Mouse (Mus musculus): Measurements from ENCODE around the gene Cep70. TPM values are rescaled to one million over a fixed set of nuclear protein-coding genes. Genes with fewer than 3 reads are reported as not detected.

Cep70 gene
- polyA plus RNA-seq (2012; rRNA removed): 11.5 and 14.9 TPM in 2 replicates

- H3K4me3 ChIP-seq (ENCODE audit: control insufficient read depth, low read depth, low read length): peak within 1 kb of the TSS; percentile 97
- H3K4me1 ChIP-seq (ENCODE audit: control insufficient read depth, insufficient read depth, low read length): peaks cover 2% of the 10 kb centered on the region
- no peaks in the 10 kb centered on the region for H3K36me3 ChIP-seq (ENCODE audit: control insufficient read depth, insufficient read depth, low read length)
- H3K27me3 ChIP-seq (ENCODE audit: control insufficient read depth, insufficient read depth, low read length): no peaks in the 10 kb centered on the region
- H3K27ac ChIP-seq (ENCODE audit: control insufficient read depth, insufficient read depth, low read depth, low read length): peak within 1 kb of the TSS; percentile 94
- TF ChIP-seq POLR2A (IDR thresholded peaks at IDR 0.05; ENCODE audit: control insufficient read depth, low read depth, low read length) (peak; percentile 95), CTCF (IDR thresholded peaks at IDR 0.05; ENCODE audit: control insufficient read depth, insufficient read depth, insufficient replicate concordance, low read depth, low read length) (no peak)
Observed at GRCm38 (mm10) chr9:99243190-99243894, at the start of gene Cep70. Gene Cep70 (plus strand): TSS chr9:99243367.

- TF ChIP-seq POLR2A (IDR thresholded peaks at IDR 0.05; ENCODE audit: control insufficient read depth, low read depth, low read length) (no peak), CTCF (IDR thresholded peaks at IDR 0.05; ENCODE audit: control insufficient read depth, insufficient read depth, insufficient replicate concordance, low read depth, low read length) (no peak)
- Histone ChIP-seq H3K36me3 (ENCODE audit: control insufficient read depth, insufficient read depth, low read length) (no peaks in the 10 kb centered on the region), H3K4me3 (ENCODE audit: control insufficient read depth, low read depth, low read length) (no peak overlapping the region), H3K4me1 (ENCODE audit: control insufficient read depth, insufficient read depth, low read length) (no peaks in the 10 kb centered on the region), H3K27ac (ENCODE audit: control insufficient read depth, insufficient read depth, low read depth, low read length) (no peak overlapping the region), H3K27me3 (ENCODE audit: control insufficient read depth, insufficient read depth, low read length) (no peaks in the 10 kb centered on the region)
Observed at GRCm38 (mm10) chr9:99212643-99213042, 30.5 kb upstream of the Cep70 start.

GRCm38 (mm10) chr9:99216182-99216581 lies 27.0 kb upstream of the Cep70 start:
- H3K27me3 ChIP-seq (ENCODE audit: control insufficient read depth, insufficient read depth, low read length): no peaks in the 10 kb centered on the region
- no peaks in the 10 kb centered on the region for H3K36me3 ChIP-seq (ENCODE audit: control insufficient read depth, insufficient read depth, low read length)
- TF ChIP-seq POLR2A (IDR thresholded peaks at IDR 0.05; ENCODE audit: control insufficient read depth, low read depth, low read length) (no peak), CTCF (IDR thresholded peaks at IDR 0.05; ENCODE audit: control insufficient read depth, insufficient read depth, insufficient replicate concordance, low read depth, low read length) (no peak)
- H3K4me3 ChIP-seq (ENCODE audit: control insufficient read depth, low read depth, low read length): no peak overlapping the region
- no peaks in the 10 kb centered on the region for H3K4me1 ChIP-seq (ENCODE audit: control insufficient read depth, insufficient read depth, low read length)
- no peak overlapping the region for H3K27ac ChIP-seq (ENCODE audit: control insufficient read depth, insufficient read depth, low read depth, low read length)

- Histone ChIP-seq H3K27me3 (ENCODE audit: control insufficient read depth, insufficient read depth, low read length) (no peaks in the 10 kb centered on the region), H3K4me3 (ENCODE audit: control insufficient read depth, low read depth, low read length) (no peak overlapping the region), H3K4me1 (ENCODE audit: control insufficient read depth, insufficient read depth, low read length) (no peaks in the 10 kb centered on the region), H3K27ac (ENCODE audit: control insufficient read depth, insufficient read depth, low read depth, low read length) (no peak overlapping the region), H3K36me3 (ENCODE audit: control insufficient read depth, insufficient read depth, low read length) (no peaks in the 10 kb centered on the region)
- TF ChIP-seq POLR2A (IDR thresholded peaks at IDR 0.05; ENCODE audit: control insufficient read depth, low read depth, low read length) (no peak), CTCF (IDR thresholded peaks at IDR 0.05; ENCODE audit: control insufficient read depth, insufficient read depth, insufficient replicate concordance, low read depth, low read length) (no peak)
Observed at GRCm38 (mm10) chr9:99217999-99218719, 25.0 kb upstream of the Cep70 start.

- H3K36me3 ChIP-seq (ENCODE audit: control insufficient read depth, insufficient read depth, low read length): no peaks in the 10 kb centered on the region
- H3K4me3 ChIP-seq (ENCODE audit: control insufficient read depth, low read depth, low read length): no peak overlapping the region
- TF ChIP-seq CTCF (IDR thresholded peaks at IDR 0.05; ENCODE audit: control insufficient read depth, insufficient read depth, insufficient replicate concordance, low read depth, low read length) (no peak), POLR2A (IDR thresholded peaks at IDR 0.05; ENCODE audit: control insufficient read depth, low read depth, low read length) (no peak)
- H3K4me1 ChIP-seq (ENCODE audit: control insufficient read depth, insufficient read depth, low read length): no peaks in the 10 kb centered on the region
- no peaks in the 10 kb centered on the region for H3K27me3 ChIP-seq (ENCODE audit: control insufficient read depth, insufficient read depth, low read length)
- no peak overlapping the region for H3K27ac ChIP-seq (ENCODE audit: control insufficient read depth, insufficient read depth, low read depth, low read length)
Observed at GRCm38 (mm10) chr9:99221636-99222035, 21.5 kb upstream of the Cep70 start.

GRCm38 (mm10) chr9:99224583-99224982 lies 18.6 kb upstream of the Cep70 start:
- Histone ChIP-seq H3K27me3 (ENCODE audit: control insufficient read depth, insufficient read depth, low read length) (no peaks in the 10 kb centered on the region), H3K36me3 (ENCODE audit: control insufficient read depth, insufficient read depth, low read length) (no peaks in the 10 kb centered on the region), H3K4me3 (ENCODE audit: control insufficient read depth, low read depth, low read length) (no peak overlapping the region), H3K4me1 (ENCODE audit: control insufficient read depth, insufficient read depth, low read length) (no peaks in the 10 kb centered on the region), H3K27ac (ENCODE audit: control insufficient read depth, insufficient read depth, low read depth, low read length) (no peak overlapping the region)
- TF ChIP-seq CTCF (IDR thresholded peaks at IDR 0.05; ENCODE audit: control insufficient read depth, insufficient read depth, insufficient replicate concordance, low read depth, low read length): no peak

- TF ChIP-seq POLR2A (IDR thresholded peaks at IDR 0.05; ENCODE audit: control insufficient read depth, low read depth, low read length) (no peak), CTCF (IDR thresholded peaks at IDR 0.05; ENCODE audit: control insufficient read depth, insufficient read depth, insufficient replicate concordance, low read depth, low read length) (no peak)
- H3K4me3 ChIP-seq (ENCODE audit: control insufficient read depth, low read depth, low read length): no peak overlapping the region
- H3K4me1 ChIP-seq (ENCODE audit: control insufficient read depth, insufficient read depth, low read length): no peaks in the 10 kb centered on the region
- no peaks in the 10 kb centered on the region for H3K36me3 ChIP-seq (ENCODE audit: control insufficient read depth, insufficient read depth, low read length)
- no peaks in the 10 kb centered on the region for H3K27me3 ChIP-seq (ENCODE audit: control insufficient read depth, insufficient read depth, low read length)
- H3K27ac ChIP-seq (ENCODE audit: control insufficient read depth, insufficient read depth, low read depth, low read length): no peak overlapping the region
Observed at GRCm38 (mm10) chr9:99229450-99229849, 13.7 kb upstream of the Cep70 start.

Data from testis, adult 2 months (tissue).